Mouse (Mus musculus): ENCODE measurements around the gene Cflar. TPM values are rescaled to one million over a fixed set of nuclear protein-coding genes. Genes with fewer than 3 reads are reported as not detected.

Gene Cflar
- polyA plus RNA-seq, 1 experiment from 2014 or later: 26.1 TPM

GRCm38 (mm10) chr1:58723809-58724405 lies 12.6 kb downstream of the Cflar start:
- H3K36me3 ChIP-seq (ENCODE audit: control insufficient read depth, insufficient read depth, low read length): peaks cover 46% of the 10 kb centered on the region
- no peak for DNase-seq (ENCODE audit: low spot score)
- 0 out of 2 replicates have a peak, but pooled peaks cover 5% of the 10 kb centered on the region for H3K4me1 ChIP-seq (replicated peaks; ENCODE audit: control insufficient read depth, insufficient read depth, low read length)
- 67% methylated on average over 7 of the region's 7 CpGs for WGBS
- ATAC-seq (replicated peaks; ENCODE audit: low FRiP score, low TSS enrichment, low read depth): no peak
- no peak overlapping the region for H3K27ac ChIP-seq (ENCODE audit: low read depth)
- H3K9ac ChIP-seq (ENCODE audit: low read length): no peak overlapping the region
- no peaks in the 10 kb centered on the region for H3K27me3 ChIP-seq (replicated peaks; ENCODE audit: control insufficient read depth, insufficient read depth, low read length)
- no peak overlapping the region for H3K4me2 ChIP-seq (ENCODE audit: low read length)
- H3K9me3 ChIP-seq (ENCODE audit: control insufficient read depth, low read length): no peaks in the 10 kb centered on the region
- H3K4me3 ChIP-seq (ENCODE audit: low read depth, low read length): no peak overlapping the region

DNA sequence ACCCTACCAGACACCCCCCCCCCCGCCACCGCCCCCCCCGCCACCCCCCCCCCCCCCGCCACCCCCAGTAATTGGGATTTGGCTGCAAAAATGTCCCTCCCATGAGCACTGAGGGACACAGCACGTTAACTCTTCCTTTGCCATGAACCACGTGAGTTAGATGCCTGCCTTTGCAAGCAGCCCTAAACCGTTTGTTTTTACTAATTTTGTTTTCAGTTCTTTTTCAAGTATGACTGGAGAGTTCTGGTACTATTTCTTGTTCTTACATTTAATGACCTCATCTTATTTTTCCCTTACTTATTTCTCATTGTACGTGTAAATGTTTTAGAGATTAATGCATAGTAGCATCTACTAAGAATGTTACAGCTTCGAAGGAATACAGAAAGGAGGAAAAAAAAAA lies 13.2 kb downstream of the Cflar start:
- Histone ChIP-seq H3K36me3 (ENCODE audit: control insufficient read depth, insufficient read depth, low read length) (peaks cover 45% of the 10 kb centered on the region), H3K27me3 (replicated peaks; ENCODE audit: control insufficient read depth, insufficient read depth, low read length) (no peaks in the 10 kb centered on the region), H3K9me3 (ENCODE audit: control insufficient read depth, low read length) (no peaks in the 10 kb centered on the region), H3K4me1 (replicated peaks; ENCODE audit: control insufficient read depth, insufficient read depth, low read length) (0 out of 2 replicates have a peak, but pooled peaks cover 5% of the 10 kb centered on the region), H3K4me3 (ENCODE audit: low read depth, low read length) (no peak overlapping the region), H3K4me2 (ENCODE audit: low read length) (no peak overlapping the region), H3K9ac (ENCODE audit: low read length) (no peak overlapping the region), H3K27ac (ENCODE audit: low read depth) (no peak overlapping the region)
- WGBS: 42% methylated on average over 8 of the region's 9 CpGs
- DNase-seq (ENCODE audit: low spot score) (no peak), ATAC-seq (replicated peaks; ENCODE audit: low FRiP score, low TSS enrichment, low read depth) (no peak)

DNA sequence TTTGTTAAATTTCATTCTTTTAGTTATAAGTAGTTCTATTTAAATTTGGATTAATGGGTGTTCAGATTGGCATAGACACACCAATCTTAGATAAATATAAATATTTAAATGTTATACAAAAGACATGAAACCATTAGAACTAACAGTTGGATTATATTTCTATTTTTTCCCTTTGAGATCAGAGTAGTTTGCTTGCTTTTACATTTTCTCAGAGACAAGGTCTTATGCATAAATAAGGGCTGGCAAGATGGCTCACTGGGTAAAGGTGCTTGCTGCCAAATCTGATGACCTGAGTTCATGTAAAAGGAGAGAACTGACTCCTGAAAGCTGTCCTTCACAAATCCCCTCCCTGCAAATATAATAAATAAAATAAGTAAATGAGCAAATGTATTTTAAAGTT lies 13.8 kb downstream of the Cflar start:
- ATAC-seq (replicated peaks; ENCODE audit: low FRiP score, low TSS enrichment, low read depth): no peak
- Histone ChIP-seq H3K4me2 (ENCODE audit: low read length) (no peak overlapping the region), H3K9me3 (ENCODE audit: control insufficient read depth, low read length) (no peaks in the 10 kb centered on the region), H3K27ac (ENCODE audit: low read depth) (no peak overlapping the region), H3K4me3 (ENCODE audit: low read depth, low read length) (no peak overlapping the region), H3K9ac (ENCODE audit: low read length) (no peak overlapping the region), H3K4me1 (replicated peaks; ENCODE audit: control insufficient read depth, insufficient read depth, low read length) (0 out of 2 replicates have a peak, but pooled peaks cover 5% of the 10 kb centered on the region), H3K27me3 (replicated peaks; ENCODE audit: control insufficient read depth, insufficient read depth, low read length) (no peaks in the 10 kb centered on the region), H3K36me3 (ENCODE audit: control insufficient read depth, insufficient read depth, low read length) (peaks cover 46% of the 10 kb centered on the region)
- DNase-seq (ENCODE audit: low spot score): no peak

- Histone ChIP-seq H3K27me3 (replicated peaks; ENCODE audit: control insufficient read depth, insufficient read depth, low read length) (no peaks in the 10 kb centered on the region), H3K4me2 (ENCODE audit: low read length) (no peak overlapping the region), H3K36me3 (ENCODE audit: control insufficient read depth, insufficient read depth, low read length) (peaks cover 45% of the 10 kb centered on the region), H3K4me3 (ENCODE audit: low read depth, low read length) (no peak overlapping the region), H3K9ac (ENCODE audit: low read length) (no peak overlapping the region), H3K9me3 (ENCODE audit: control insufficient read depth, low read length) (no peaks in the 10 kb centered on the region), H3K4me1 (replicated peaks; ENCODE audit: control insufficient read depth, insufficient read depth, low read length) (no peaks in the 10 kb centered on the region), H3K27ac (ENCODE audit: low read depth) (no peak overlapping the region)
- ATAC-seq (replicated peaks; ENCODE audit: low FRiP score, low TSS enrichment, low read depth): no peak
- DNase-seq (ENCODE audit: low spot score): no peak
- 92% methylated on average over 5 of the region's 5 CpGs for WGBS
Measured at GRCm38 (mm10) chr1:58725767-58726166, 14.5 kb downstream of the Cflar start.

GRCm38 (mm10) chr1:58727019-58727746 lies 15.9 kb downstream of the Cflar start:
- Histone ChIP-seq H3K4me1 (replicated peaks; ENCODE audit: control insufficient read depth, insufficient read depth, low read length) (no peaks in the 10 kb centered on the region), H3K27ac (ENCODE audit: low read depth) (no peak overlapping the region), H3K9ac (ENCODE audit: low read length) (no peak overlapping the region), H3K4me3 (ENCODE audit: low read depth, low read length) (no peak overlapping the region), H3K27me3 (replicated peaks; ENCODE audit: control insufficient read depth, insufficient read depth, low read length) (no peaks in the 10 kb centered on the region), H3K4me2 (ENCODE audit: low read length) (no peak overlapping the region), H3K9me3 (ENCODE audit: control insufficient read depth, low read length) (no peaks in the 10 kb centered on the region), H3K36me3 (ENCODE audit: control insufficient read depth, insufficient read depth, low read length) (peaks cover 52% of the 10 kb centered on the region)
- ATAC-seq (replicated peaks; ENCODE audit: low FRiP score, low TSS enrichment, low read depth) (no peak), DNase-seq (ENCODE audit: low spot score) (no peak)
- 81% methylated on average over 1 of the region's 1 CpGs for WGBS

GRCm38 (mm10) chr1:58727747-58728589 lies 16.7 kb downstream of the Cflar start:
- DNase-seq (ENCODE audit: low spot score): no peak
- H3K4me1 ChIP-seq (replicated peaks; ENCODE audit: control insufficient read depth, insufficient read depth, low read length): no peaks in the 10 kb centered on the region
- 87% methylated on average over 10 of the region's 10 CpGs for WGBS
- H3K4me3 ChIP-seq (ENCODE audit: low read depth, low read length): no peak overlapping the region
- no peak overlapping the region for H3K9ac ChIP-seq (ENCODE audit: low read length)
- H3K27me3 ChIP-seq (replicated peaks; ENCODE audit: control insufficient read depth, insufficient read depth, low read length): no peaks in the 10 kb centered on the region
- H3K9me3 ChIP-seq (ENCODE audit: control insufficient read depth, low read length): no peaks in the 10 kb centered on the region
- H3K4me2 ChIP-seq (ENCODE audit: low read length): no peak overlapping the region
- no peak overlapping the region for H3K27ac ChIP-seq (ENCODE audit: low read depth)
- ATAC-seq (replicated peaks; ENCODE audit: low FRiP score, low TSS enrichment, low read depth): no peak
- H3K36me3 ChIP-seq (ENCODE audit: control insufficient read depth, insufficient read depth, low read length): peaks cover 46% of the 10 kb centered on the region

- no peak overlapping the region for H3K4me2 ChIP-seq (ENCODE audit: low read length)
- 92% methylated on average over 3 of the region's 3 CpGs for WGBS
Measured at GRCm38 (mm10) chr1:58728590-58728868, 17.2 kb downstream of the Cflar start.

GRCm38 (mm10) chr1:58733636-58734035 lies 22.3 kb downstream of the Cflar start:
- H3K4me3 ChIP-seq (ENCODE audit: low read depth, low read length): no peak overlapping the region
- H3K4me1 ChIP-seq (replicated peaks; ENCODE audit: control insufficient read depth, insufficient read depth, low read length): no peaks in the 10 kb centered on the region
- no peak overlapping the region for H3K9ac ChIP-seq (ENCODE audit: low read length)
- no peaks in the 10 kb centered on the region for H3K27me3 ChIP-seq (replicated peaks; ENCODE audit: control insufficient read depth, insufficient read depth, low read length)
- ATAC-seq (replicated peaks; ENCODE audit: low FRiP score, low TSS enrichment, low read depth) (no peak), DNase-seq (ENCODE audit: low spot score) (no peak)
- WGBS: 94% methylated on average over 2 of the region's 2 CpGs
- H3K4me2 ChIP-seq (ENCODE audit: low read length): no peak overlapping the region
- H3K27ac ChIP-seq (ENCODE audit: low read depth): no peak overlapping the region
- peaks cover 82% of the 10 kb centered on the region for H3K36me3 ChIP-seq (ENCODE audit: control insufficient read depth, insufficient read depth, low read length)
- H3K9me3 ChIP-seq (ENCODE audit: control insufficient read depth, low read length): no peaks in the 10 kb centered on the region

More at GRCm38 (mm10) chr1:58728590-58728868, 17.2 kb downstream of the Cflar start:
- DNase-seq (ENCODE audit: low spot score) (no peak), ATAC-seq (replicated peaks; ENCODE audit: low FRiP score, low TSS enrichment, low read depth) (no peak)
- no peaks in the 10 kb centered on the region for H3K9me3 ChIP-seq (ENCODE audit: control insufficient read depth, low read length)
- H3K27me3 ChIP-seq (replicated peaks; ENCODE audit: control insufficient read depth, insufficient read depth, low read length): no peaks in the 10 kb centered on the region
- peaks cover 49% of the 10 kb centered on the region for H3K36me3 ChIP-seq (ENCODE audit: control insufficient read depth, insufficient read depth, low read length)
- no peak overlapping the region for H3K9ac ChIP-seq (ENCODE audit: low read length)
- no peak overlapping the region for H3K27ac ChIP-seq (ENCODE audit: low read depth)
- no peaks in the 10 kb centered on the region for H3K4me1 ChIP-seq (replicated peaks; ENCODE audit: control insufficient read depth, insufficient read depth, low read length)
- no peak overlapping the region for H3K4me3 ChIP-seq (ENCODE audit: low read depth, low read length)
